Comparison of ENCODE assay signal across 10 mouse cellular contexts in genomic region chr7:66342323-66342722, GRCm38 (mm10). TPM values are rescaled to one million over a fixed set of nuclear protein-coding genes. Genes with fewer than 3 reads are reported as not detected.
A peak's percentile ranks its signal among the peaks of the same experiment; 100 is the strongest.
DNase-seq lines count a peak whose midpoint lies in the region; ATAC-seq and TF ChIP-seq lines count a peak whose summit lies in the region.
"Had no signal": no experiment of that assay in that cellular context is flagged by ENCODE, and none has a peak within 500 bp of the region (broad histone marks: within the 10 kb centered on the region; RNA-seq: fewer than 3 reads in every experiment).

No protein-coding gene starts in this region.

- H3K9ac ChIP-seq in hindbrain, embryonic 16.5 days (ENCODE audit: low read depth, low read length) = no peak overlapping the region; the same call in 1 of the 2 replicates

- H3K79me3 ChIP-seq in C2C12 (ENCODE audit: low read depth) = peaks cover 15% of the 10 kb centered on the region

- no peak for ATAC-seq in hindbrain, embryonic 16.5 days
- peak; percentile 68 for ATAC-seq in megakaryocyte, adult 5-6 weeks (ENCODE audit: poor library complexity, severe bottlenecking)

- TF ChIP-seq CTCF in C2C12 (IDR thresholded peaks at IDR 0.05; ENCODE audit: control insufficient read depth, insufficient read depth, insufficient read length) = peak; percentile 19
- no peak for TF ChIP-seq CTCF in embryonic fibroblast, embryonic 13.5 days (IDR thresholded peaks at IDR 0.05; ENCODE audit: borderline replicate concordance, insufficient read depth, low read length)

- no peaks in the 10 kb centered on the region for H3K36me3 ChIP-seq in hindbrain, embryonic 10.5 days
- H3K36me3 ChIP-seq in hindbrain, embryonic 16.5 days (ENCODE audit: control insufficient read depth, insufficient read depth, low read length) = no peaks in the 10 kb centered on the region
- H3K36me3 ChIP-seq in C2C12 (ENCODE audit: control insufficient read depth, insufficient read depth) = peaks cover 12% of the 10 kb centered on the region

- H3K9me3 ChIP-seq in hindbrain, embryonic 10.5 days = no peaks in the 10 kb centered on the region
- H3K9me3 ChIP-seq in hindbrain, embryonic 16.5 days (ENCODE audit: control insufficient read depth, low read length) = no peaks in the 10 kb centered on the region

- no peak overlapping the region for H3K4me2 ChIP-seq in hindbrain, embryonic 16.5 days (ENCODE audit: low read length)

- no peak for TF ChIP-seq POLR2A in embryonic fibroblast, embryonic 13.5 days (IDR thresholded peaks at IDR 0.05; ENCODE audit: low read depth, low read length)

- DNase-seq in hindbrain, embryonic 10.5 days (ENCODE audit: low spot score) = peak; percentile 53
- DNase-seq in adrenal gland, adult 2 months = peak; percentile 47
- peak; percentile 51 for DNase-seq in large intestine, adult 2 months (ENCODE audit: low read depth, low spot score)
- DNase-seq in thymus, postnatal 14 days = peak; percentile 16

- H3K27ac ChIP-seq in hindbrain, embryonic 10.5 days = no peak overlapping the region
- no peak overlapping the region for H3K27ac ChIP-seq in hindbrain, embryonic 16.5 days (ENCODE audit: low read depth, low read length)
- peak overlapping the region; percentile 90 for H3K27ac ChIP-seq in embryonic fibroblast, embryonic 13.5 days (ENCODE audit: insufficient read depth, low read length)

- no peaks in the 10 kb centered on the region for H3K27me3 ChIP-seq in hindbrain, embryonic 10.5 days (ENCODE audit: insufficient read depth, poor library complexity, severe bottlenecking)
- no peaks in the 10 kb centered on the region for H3K27me3 ChIP-seq in hindbrain, embryonic 16.5 days (replicated peaks; ENCODE audit: control insufficient read depth, insufficient read depth, low read length)
- no peaks in the 10 kb centered on the region for H3K27me3 ChIP-seq in C2C12 (ENCODE audit: control insufficient read depth, insufficient read depth, insufficient read length)

- peaks cover 66% of the 10 kb centered on the region for H3K79me2 ChIP-seq in C2C12 (ENCODE audit: control insufficient read depth, insufficient read depth)

- WGBS in hindbrain, embryonic 10.5 days = 39% methylated on average over 4 of the region's 4 CpGs
- WGBS in hindbrain, embryonic 16.5 days = 44% methylated on average over 4 of the region's 4 CpGs
- 30% methylated on average over 4 of the region's 4 CpGs for WGBS in large intestine, adult 2 months

- H3K4me1 ChIP-seq in hindbrain, embryonic 10.5 days (replicated peaks) = peaks cover 9% of the 10 kb centered on the region
- H3K4me1 ChIP-seq in hindbrain, embryonic 16.5 days (ENCODE audit: control insufficient read depth, insufficient read depth, low read depth, low read length) = peaks cover 2% of the 10 kb centered on the region; the same call in 1 of the 2 replicates
- H3K4me1 ChIP-seq in embryonic fibroblast, embryonic 13.5 days (ENCODE audit: control insufficient read depth, insufficient read depth, low read length) = peaks cover 27% of the 10 kb centered on the region

- no peak overlapping the region for H3ac ChIP-seq in C2C12 (ENCODE audit: control insufficient read depth, insufficient read length, low read depth)

- H3K4me3 ChIP-seq in hindbrain, embryonic 10.5 days = no peak overlapping the region
- no peak overlapping the region for H3K4me3 ChIP-seq in hindbrain, embryonic 16.5 days (ENCODE audit: low read length)
- H3K4me3 ChIP-seq in C2C12 (ENCODE audit: insufficient read depth, poor library complexity, severe bottlenecking) = no peak overlapping the region
- H3K4me3 ChIP-seq in embryonic fibroblast, embryonic 13.5 days (ENCODE audit: insufficient read depth, low read length) = no peak overlapping the region

TF ChIP-seq in C2C12, 6 proteins besides CTCF, POLR2A, EP300 and RAD21:
- TF ChIP-seq MAX (IDR thresholded peaks at IDR 0.05) (no peak), MYOD1 (IDR thresholded peaks at IDR 0.05; ENCODE audit: control insufficient read depth, insufficient read length, low read depth) (no peak), MYOG (IDR thresholded peaks at IDR 0.05; ENCODE audit: control insufficient read depth, extremely low read depth, insufficient read length) (no peak), FOSL1 (IDR thresholded peaks at IDR 0.05; ENCODE audit: insufficient read depth, low read length, poor library complexity, severe bottlenecking) (no peak)

RNA-seq across cellular contexts. Expression of gene Gm10974, which starts 23.4 kb away (rescaled TPM):
- not detected in 2 replicates for polyA plus RNA-seq in hindbrain, embryonic 10.5 days (2016; fragmentation: Nextera tagmentation; extraction: Ambion mirVana)
- not detected in 2 replicates for polyA plus RNA-seq in hindbrain, embryonic 16.5 days (2015; fragmentation: Nextera tagmentation; extraction: Ambion mirVana)
- not detected for polyA plus RNA-seq in C2C12 (2012; fragmentation: generic; extraction: Trizol)
- not detected for total RNA-seq in adrenal gland, adult 2 months (2021)
- not detected in 2 replicates for polyA plus RNA-seq in adrenal gland, adult 2 months (2012; rRNA removed)
- polyA plus RNA-seq in embryonic fibroblast, embryonic 13.5 days (2011; ENCODE audit: insufficient read length, low read depth, missing spikeins) = not detected in 2 replicates
- polyA plus RNA-seq in large intestine, adult 2 months (2012; rRNA removed) = not detected in 2 replicates
- not detected in 2 replicates for total RNA-seq in megakaryocyte, adult 5-6 weeks (2015)
- not detected in 2 replicates for total RNA-seq in megakaryocyte, adult 5-6 weeks (2017)
- total RNA-seq: left cerebral cortex, postnatal 36 days had no signal
- polyA plus RNA-seq: stomach, embryonic 16.5 days had no signal

RNA-seq across cellular contexts. Expression of gene Lrrk1, which starts 45.8 kb away (rescaled TPM):
- 4.7 and 5.3 TPM in 2 replicates for polyA plus RNA-seq in hindbrain, embryonic 10.5 days (2016; fragmentation: Nextera tagmentation; extraction: Ambion mirVana)
- polyA plus RNA-seq in hindbrain, embryonic 16.5 days (2015; fragmentation: Nextera tagmentation; extraction: Ambion mirVana) = 3.0 and 4.5 TPM in 2 replicates
- 41.8 TPM for polyA plus RNA-seq in C2C12 (2012; fragmentation: generic; extraction: Trizol)
- total RNA-seq in adrenal gland, adult 2 months (2021) = 10 to 100 TPM; 15.5 to 19.7 TPM
- 20.2 and 21.2 TPM in 2 replicates for polyA plus RNA-seq in adrenal gland, adult 2 months (2012; rRNA removed)
- 31.0 and 39.9 TPM in 2 replicates for polyA plus RNA-seq in embryonic fibroblast, embryonic 13.5 days (2011; ENCODE audit: insufficient read length, low read depth, missing spikeins)
- 20.1 and 25.3 TPM in 2 replicates for polyA plus RNA-seq in large intestine, adult 2 months (2012; rRNA removed)
- total RNA-seq in megakaryocyte, adult 5-6 weeks (2015) = 20.6 and 25.6 TPM in 2 replicates
- total RNA-seq in megakaryocyte, adult 5-6 weeks (2017) = 26.6 and 27.9 TPM in 2 replicates
